Mouse (Mus musculus) heart, embryonic 15.5 days (tissue): ENCODE data around the gene Rprd1b. TPM values are rescaled to one million over a fixed set of nuclear protein-coding genes. Genes with fewer than 3 reads are reported as not detected.

Source experiments
- ATAC-seq: fragments of 200-750 bp; cut with Nextera tagmentation; replicated peaks from 2 replicates; pipeline ENCODE4 v1.8.0; 2017; ENCODE audit warnings: low read depth, moderate TSS enrichment; ENCODE audit not compliant: insufficient number of reproducible peaks, insufficient read depth, low FRiP score
- H3K27ac ChIP-seq: fragments of 300-500 bp; sonication (generic); 2 replicates; pipeline ENCODE4 v1.5.1; 2015; ENCODE audit warnings: mild to moderate bottlenecking, inconsistent platforms
- H3K27me3 ChIP-seq: fragments of 300-500 bp; sonication (generic); 2 replicates; pipeline ENCODE4 v1.6.1; 2015; ENCODE audit warnings: inconsistent platforms
- H3K36me3 ChIP-seq: fragments of 300-500 bp; sonication (generic); 2 replicates; pipeline ENCODE4 v1.6.1; 2015; ENCODE audit warnings: mild to moderate bottlenecking, inconsistent platforms
- H3K4me1 ChIP-seq: fragments of 300-500 bp; sonication (generic); replicated peaks from 2 replicates; pipeline ENCODE4 v1.6.1; 2015; ENCODE audit warnings: inconsistent platforms
- H3K4me2 ChIP-seq: fragments of 300-500 bp; sonication (generic); 2 replicates; pipeline ENCODE4 v1.6.1; 2015; ENCODE audit warnings: inconsistent platforms, mild to moderate bottlenecking, moderate library complexity
- H3K4me3 ChIP-seq: fragments of 300-500 bp; sonication (generic); 2 replicates; pipeline ENCODE4 v1.5.1; 2015; ENCODE audit warnings: mild to moderate bottlenecking, inconsistent platforms
- H3K9ac ChIP-seq: fragments of 300-500 bp; sonication (generic); 2 replicates; pipeline ENCODE4 v1.6.1; 2015; ENCODE audit warnings: mild to moderate bottlenecking, inconsistent platforms
- H3K9me3 ChIP-seq: fragments of 300-500 bp; sonication (generic); replicated peaks from 2 replicates; pipeline ENCODE4 v1.6.1; 2016; ENCODE audit warnings: inconsistent platforms
- WGBS: fragments of 180-500 bp; shearing (Covaris S2); methylation state at CpG from one replicate; pipeline ENCODE4 v1.1.7; 2015; ENCODE audit warnings: mixed read lengths; 5-methylcytosine and 5-hydroxymethylcytosine counted together
- polyA plus RNA-seq: library from polyadenylated mRNA; unstranded; fragments of >200 nt; fragmentation: Nextera tagmentation; extraction: Ambion mirVana; gene quantifications from 2 replicates; pipeline ENCODE4 v1.2.1, GENCODE M21; 2015

The Rprd1b gene
- polyA plus RNA-seq, 1 experiment from 2014 or later, result 28.6 TPM

DNA sequence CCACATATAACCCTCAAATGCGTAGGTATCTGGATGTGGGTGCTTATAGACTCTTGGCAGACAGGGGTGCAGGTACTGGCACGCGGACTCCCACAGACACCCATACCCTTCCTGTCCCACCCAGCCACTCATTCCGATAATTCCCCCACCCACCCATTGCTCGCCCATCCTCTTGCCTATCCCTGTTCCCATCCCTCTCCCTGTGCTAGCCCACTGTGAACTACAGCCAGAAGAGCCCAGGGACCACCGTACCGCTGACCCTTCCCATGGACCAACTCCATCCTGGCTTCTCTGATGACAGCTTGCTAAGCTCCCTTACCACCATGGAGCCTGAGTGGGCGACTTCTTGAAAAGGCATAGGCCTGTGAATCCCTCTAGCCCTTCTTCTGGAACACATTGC lies 118.7 kb downstream of the Rprd1b start:
- Histone ChIP-seq H3K4me1 (peaks cover 36% of the 10 kb centered on the region), H3K4me2 (no peak overlapping the region), H3K27ac (no peak overlapping the region), H3K4me3 (no peak overlapping the region), H3K9ac (no peak overlapping the region), H3K9me3 (no peaks in the 10 kb centered on the region), H3K36me3 (no peaks in the 10 kb centered on the region), H3K27me3 (no peaks in the 10 kb centered on the region)
- no peak for ATAC-seq
- 93% methylated on average over 8 of the region's 8 CpGs for WGBS

DNA sequence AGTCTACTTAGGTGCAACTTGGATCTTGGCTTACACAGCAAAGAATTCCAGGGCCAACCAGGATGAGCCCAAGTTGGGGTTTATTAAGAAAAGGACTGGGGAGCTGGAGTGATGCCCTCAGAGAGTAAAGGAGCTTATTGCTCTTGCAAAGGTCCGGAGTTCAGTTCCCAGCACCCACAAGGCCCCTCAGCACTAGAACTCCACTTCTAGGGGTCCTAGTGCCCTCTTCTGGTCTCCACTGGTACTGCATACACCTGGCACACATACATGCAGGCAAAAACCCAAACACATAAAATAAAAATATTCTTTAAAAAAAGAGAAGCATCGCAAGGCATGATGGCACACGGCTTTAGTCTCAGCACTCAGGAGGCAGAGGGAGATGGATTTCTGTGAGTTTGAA lies 122.8 kb downstream of the Rprd1b start:
- Histone ChIP-seq H3K4me3 (no peak overlapping the region), H3K9me3 (no peaks in the 10 kb centered on the region), H3K4me2 (no peak overlapping the region), H3K36me3 (no peaks in the 10 kb centered on the region), H3K4me1 (peaks cover 29% of the 10 kb centered on the region), H3K9ac (no peak overlapping the region), H3K27me3 (no peaks in the 10 kb centered on the region), H3K27ac (no peak overlapping the region)
- WGBS, result 96% methylated on average over 3 of the region's 3 CpGs
- ATAC-seq, result no peak

DNA sequence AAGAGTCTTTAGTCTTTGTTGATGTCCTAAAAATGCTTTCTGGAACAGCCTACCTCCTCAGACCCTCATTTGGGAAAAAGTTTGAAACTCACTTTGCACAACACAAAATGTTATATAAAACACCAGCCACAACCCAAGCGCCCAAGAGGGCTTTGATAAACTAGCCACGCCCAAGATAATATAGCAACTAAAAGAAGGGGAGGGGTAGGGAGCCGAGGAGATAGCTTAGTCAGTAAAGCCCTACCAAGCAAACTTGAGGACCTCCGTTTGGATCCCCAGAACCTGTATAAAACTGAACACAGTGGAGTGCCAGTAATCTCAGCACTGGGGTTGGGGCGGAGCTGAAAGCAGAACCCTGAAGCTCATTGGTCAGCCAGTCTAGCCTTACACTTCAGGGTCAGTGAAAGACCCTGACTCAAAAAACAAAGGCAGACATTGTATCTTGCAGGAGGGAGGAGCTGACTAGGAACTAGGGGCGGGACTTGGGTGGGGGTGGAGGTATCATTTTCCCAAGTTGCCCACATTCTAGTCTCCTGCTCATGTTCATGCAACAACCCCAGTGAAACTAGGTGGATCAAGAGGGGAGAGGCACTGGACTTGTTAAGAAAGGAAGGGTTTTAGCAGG lies 124.5 kb downstream of the Rprd1b start:
- 42% methylated on average over 6 of the region's 6 CpGs for WGBS
- Histone ChIP-seq H3K27me3 (no peaks in the 10 kb centered on the region), H3K4me3 (no peak overlapping the region), H3K36me3 (no peaks in the 10 kb centered on the region), H3K4me1 (peaks cover 29% of the 10 kb centered on the region), H3K9ac (no peak overlapping the region), H3K27ac (no peak overlapping the region), H3K9me3 (no peaks in the 10 kb centered on the region), H3K4me2 (no peak overlapping the region)
- no peak for ATAC-seq

GRCm38 (mm10) chr2:158153728-158154343 lies 125.5 kb downstream of the Rprd1b start:
- WGBS, result under 1% methylated on average over 22 of the region's 22 CpGs

GRCm38 (mm10) chr2:158154641-158155040 lies 126.3 kb downstream of the Rprd1b start:
- H3K9me3 ChIP-seq, result no peaks in the 10 kb centered on the region
- H3K36me3 ChIP-seq, result no peaks in the 10 kb centered on the region
- peaks cover 34% of the 10 kb centered on the region for H3K4me1 ChIP-seq
- H3K4me3 ChIP-seq, result no peak overlapping the region
- no peaks in the 10 kb centered on the region for H3K27me3 ChIP-seq
- no peak overlapping the region; the same call in 1 of the 2 replicates for H3K4me2 ChIP-seq
- no peak overlapping the region for H3K27ac ChIP-seq
- 75% methylated on average over 8 of the region's 8 CpGs for WGBS
- no peak for ATAC-seq
- no peak overlapping the region for H3K9ac ChIP-seq

More at GRCm38 (mm10) chr2:158153728-158154343, 125.5 kb downstream of the Rprd1b start:
- no peaks in the 10 kb centered on the region for H3K36me3 ChIP-seq
- peak overlapping the region; percentile 55 for H3K9ac ChIP-seq
- ATAC-seq, result no peak
- peaks cover 29% of the 10 kb centered on the region for H3K4me1 ChIP-seq
- H3K4me3 ChIP-seq, result peak overlapping the region; percentile 51
- H3K27me3 ChIP-seq, result no peaks in the 10 kb centered on the region
- peak overlapping the region; percentile 88 for H3K4me2 ChIP-seq
- H3K27ac ChIP-seq, result peak overlapping the region; percentile 53; the same call in 1 of the 2 replicates
- no peaks in the 10 kb centered on the region for H3K9me3 ChIP-seq

DNA sequence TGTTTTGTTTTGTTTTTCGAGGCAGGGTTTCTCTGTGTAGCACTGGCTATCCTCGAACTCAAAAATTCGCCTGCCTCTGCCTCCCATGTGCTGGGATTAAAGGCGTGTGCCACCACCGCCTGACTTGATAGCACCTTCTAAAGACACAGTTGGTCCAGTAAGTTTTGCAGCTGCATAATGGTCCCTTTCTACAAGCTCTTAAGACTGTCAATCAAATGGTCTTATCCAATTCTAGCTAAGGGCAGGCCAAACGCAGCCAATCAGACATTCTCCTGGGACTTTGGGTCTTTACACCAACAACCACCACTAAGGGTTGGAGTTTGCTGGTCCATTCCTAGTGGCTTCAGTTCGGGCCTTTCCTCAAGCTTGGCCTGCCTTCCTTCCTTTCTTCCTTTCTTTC lies 126.8 kb downstream of the Rprd1b start:
- Histone ChIP-seq H3K27me3 (no peaks in the 10 kb centered on the region), H3K9me3 (no peaks in the 10 kb centered on the region), H3K4me1 (peaks cover 39% of the 10 kb centered on the region), H3K27ac (no peak overlapping the region), H3K36me3 (no peaks in the 10 kb centered on the region), H3K4me3 (no peak overlapping the region), H3K4me2 (no peak overlapping the region), H3K9ac (no peak overlapping the region)
- ATAC-seq, result no peak
- 85% methylated on average over 7 of the region's 7 CpGs for WGBS

GRCm38 (mm10) chr2:158155615-158156014 lies 127.3 kb downstream of the Rprd1b start:
- no peak overlapping the region for H3K4me3 ChIP-seq
- no peaks in the 10 kb centered on the region for H3K27me3 ChIP-seq
- no peaks in the 10 kb centered on the region for H3K36me3 ChIP-seq
- peaks cover 44% of the 10 kb centered on the region for H3K4me1 ChIP-seq
- WGBS, result 69% methylated on average over 2 of the region's 2 CpGs
- H3K27ac ChIP-seq, result no peak overlapping the region
- H3K4me2 ChIP-seq, result no peak overlapping the region
- no peaks in the 10 kb centered on the region for H3K9me3 ChIP-seq
- H3K9ac ChIP-seq, result no peak overlapping the region
- ATAC-seq, result no peak

GRCm38 (mm10) chr2:158156487-158156886 lies 128.2 kb downstream of the Rprd1b start:
- 87% methylated on average over 9 of the region's 9 CpGs for WGBS
- Histone ChIP-seq H3K27ac (no peak overlapping the region), H3K27me3 (no peaks in the 10 kb centered on the region), H3K4me2 (no peak overlapping the region), H3K9me3 (no peaks in the 10 kb centered on the region), H3K4me1 (peaks cover 46% of the 10 kb centered on the region), H3K4me3 (no peak overlapping the region), H3K9ac (no peak overlapping the region), H3K36me3 (no peaks in the 10 kb centered on the region)
- ATAC-seq, result no peak

GRCm38 (mm10) chr2:158157654-158158053 lies 129.4 kb downstream of the Rprd1b start:
- no peak for ATAC-seq

DNA sequence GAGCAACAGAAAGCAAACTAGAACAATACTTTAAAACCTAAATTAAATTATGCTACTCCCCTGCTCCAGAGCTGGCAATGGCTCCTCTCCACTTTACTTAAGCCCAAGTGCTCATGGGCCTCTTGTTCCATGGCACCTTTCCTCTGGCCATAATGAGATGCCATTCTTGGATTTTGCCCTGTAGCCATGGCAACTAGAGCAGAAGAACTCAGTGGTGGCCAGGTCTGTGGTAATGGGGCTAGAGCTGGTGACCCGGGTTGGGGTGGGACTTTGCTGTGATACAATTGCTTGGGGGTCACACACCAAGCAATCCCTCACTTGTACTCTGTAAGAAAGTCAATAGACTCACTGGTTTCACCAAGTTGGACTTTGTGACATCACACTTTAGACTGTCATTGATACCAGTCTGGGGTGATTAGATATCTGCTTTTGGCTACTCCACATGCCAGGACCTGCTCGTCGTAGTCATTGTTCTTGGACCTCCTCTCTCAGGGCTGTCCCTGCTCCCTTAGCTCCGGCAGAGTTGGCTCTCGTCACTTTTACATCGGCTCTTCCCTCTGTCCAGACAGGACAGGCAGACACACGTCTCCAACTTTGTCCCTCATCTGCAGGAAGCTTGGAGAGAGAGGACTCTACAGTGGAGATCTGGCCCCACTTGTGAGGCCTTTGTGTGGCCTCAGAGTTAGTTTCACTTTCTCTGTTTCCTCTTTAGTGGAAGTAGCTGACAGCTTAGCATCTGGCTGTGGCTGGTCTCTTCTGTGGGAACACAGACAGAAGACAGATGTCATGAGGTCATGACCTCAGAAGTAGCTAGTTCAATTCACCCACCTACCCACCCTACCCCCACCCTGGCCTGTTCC lies 131.3 kb downstream of the Rprd1b start:
- peak overlapping the region; percentile 37; the same call in 1 of the 2 replicates for H3K9ac ChIP-seq
- H3K27me3 ChIP-seq, result no peaks in the 10 kb centered on the region
- WGBS, result 16% methylated on average over 7 of the region's 7 CpGs
- peak overlapping the region; percentile 30 for H3K4me3 ChIP-seq
- no peaks in the 10 kb centered on the region for H3K36me3 ChIP-seq
- ATAC-seq, result peak; percentile 49; the same call in 1 of the 2 replicates
- H3K4me2 ChIP-seq, result peak overlapping the region; percentile 56
- peaks cover 19% of the 10 kb centered on the region for H3K4me1 ChIP-seq
- H3K9me3 ChIP-seq, result no peaks in the 10 kb centered on the region
- peak overlapping the region; percentile 69 for H3K27ac ChIP-seq

More at GRCm38 (mm10) chr2:158157654-158158053, 129.4 kb downstream of the Rprd1b start:
- WGBS, result 79% methylated on average over 8 of the region's 8 CpGs
- Histone ChIP-seq H3K4me2 (no peak overlapping the region), H3K27me3 (no peaks in the 10 kb centered on the region), H3K4me1 (peaks cover 37% of the 10 kb centered on the region), H3K9ac (no peak overlapping the region), H3K27ac (no peak overlapping the region), H3K9me3 (no peaks in the 10 kb centered on the region), H3K4me3 (no peak overlapping the region), H3K36me3 (no peaks in the 10 kb centered on the region)

GRCm38 (mm10) chr2:158161761-158162160 lies 133.5 kb downstream of the Rprd1b start:
- no peak overlapping the region for H3K4me3 ChIP-seq
- no peaks in the 10 kb centered on the region for H3K9me3 ChIP-seq
- no peaks in the 10 kb centered on the region for H3K27me3 ChIP-seq
- H3K36me3 ChIP-seq, result no peaks in the 10 kb centered on the region
- ATAC-seq, result no peak
- H3K27ac ChIP-seq, result no peak overlapping the region
- WGBS, result 67% methylated on average over 6 of the region's 6 CpGs
- no peak overlapping the region for H3K9ac ChIP-seq
- no peak overlapping the region for H3K4me2 ChIP-seq
- H3K4me1 ChIP-seq, result peaks cover 19% of the 10 kb centered on the region
